Mouse (Mus musculus): ENCODE data around the gene 4933416C03Rik.

Gene 4933416C03Rik

GRCm38 (mm10) chr10:116113867-116114474 is at the start of gene 4933416C03Rik:
TSS of gene 4933416C03Rik (minus strand) at chr10:116113917.
- no peak for DNase-seq (ENCODE audit: low read depth, low spot score)

- no peak for DNase-seq (ENCODE audit: low read depth, low spot score)
These were observed 48.6 kb upstream of the 4933416C03Rik start for GRCm38 (mm10) chr10:116162338-116162737.

- DNase-seq (ENCODE audit: low read depth, low spot score): no peak
These were observed 43.0 kb upstream of the 4933416C03Rik start for GRCm38 (mm10) chr10:116156699-116157098.

GRCm38 (mm10) chr10:116154707-116155106 is 41.0 kb upstream of the 4933416C03Rik start:
- DNase-seq (ENCODE audit: low read depth, low spot score): no peak

GRCm38 (mm10) chr10:116146091-116146490 is 32.4 kb upstream of the 4933416C03Rik start:
- DNase-seq (ENCODE audit: low read depth, low spot score): no peak

GRCm38 (mm10) chr10:116143684-116144083 is 30.0 kb upstream of the 4933416C03Rik start:
- no peak for DNase-seq (ENCODE audit: low read depth, low spot score)

- DNase-seq (ENCODE audit: low read depth, low spot score): no peak
These were observed 26.5 kb upstream of the 4933416C03Rik start for GRCm38 (mm10) chr10:116140226-116140625.

- no peak for DNase-seq (ENCODE audit: low read depth, low spot score)
These were observed 21.5 kb upstream of the 4933416C03Rik start for GRCm38 (mm10) chr10:116135187-116135586.

- no peak for DNase-seq (ENCODE audit: low read depth, low spot score)
These were observed 18.5 kb upstream of the 4933416C03Rik start for GRCm38 (mm10) chr10:116132233-116132632.

- DNase-seq (ENCODE audit: low read depth, low spot score): no peak
These were observed 17.5 kb upstream of the 4933416C03Rik start for GRCm38 (mm10) chr10:116131223-116131622.

GRCm38 (mm10) chr10:116130401-116130800 is 16.7 kb upstream of the 4933416C03Rik start:
- DNase-seq (ENCODE audit: low read depth, low spot score): no peak

GRCm38 (mm10) chr10:116125364-116125763 is 11.6 kb upstream of the 4933416C03Rik start:
- DNase-seq (ENCODE audit: low read depth, low spot score): no peak

GRCm38 (mm10) chr10:116123808-116124207 is 10.1 kb upstream of the 4933416C03Rik start:
- no peak for DNase-seq (ENCODE audit: low read depth, low spot score)

GRCm38 (mm10) chr10:116121463-116121862 is 7.7 kb upstream of the 4933416C03Rik start:
- no peak for DNase-seq (ENCODE audit: low read depth, low spot score)

GRCm38 (mm10) chr10:116117060-116117459 is 3.3 kb upstream of the 4933416C03Rik start:
- no peak for DNase-seq (ENCODE audit: low read depth, low spot score)

GRCm38 (mm10) chr10:116115881-116116677 is 2.4 kb upstream of the 4933416C03Rik start:
- no peak for DNase-seq (ENCODE audit: low read depth, low spot score)

- DNase-seq (ENCODE audit: low read depth, low spot score): no peak
These were observed 849 bp downstream of the 4933416C03Rik start for GRCm38 (mm10) chr10:116112868-116113267.

- DNase-seq (ENCODE audit: low read depth, low spot score): no peak
These were observed 5.0 kb downstream of the 4933416C03Rik start for GRCm38 (mm10) chr10:116108730-116109129.

- no peak for DNase-seq (ENCODE audit: low read depth, low spot score)
These were observed 5.5 kb downstream of the 4933416C03Rik start for GRCm38 (mm10) chr10:116108176-116108575.

GRCm38 (mm10) chr10:116098470-116098869 is 15.2 kb downstream of the 4933416C03Rik start:
- no peak for DNase-seq (ENCODE audit: low read depth, low spot score)

GRCm38 (mm10) chr10:116096466-116096865 is 17.3 kb downstream of the 4933416C03Rik start:
- DNase-seq (ENCODE audit: low read depth, low spot score): no peak

GRCm38 (mm10) chr10:116083965-116084364 is 29.8 kb downstream of the 4933416C03Rik start:
- no peak for DNase-seq (ENCODE audit: low read depth, low spot score)

GRCm38 (mm10) chr10:116080841-116081240 is 32.9 kb downstream of the 4933416C03Rik start:
- DNase-seq (ENCODE audit: low read depth, low spot score): no peak

Data from skeletal muscle tissue, adult 2 months (tissue).